Mouse (Mus musculus) embryo, embryonic 11 days (tissue): ENCODE data around the gene Tas2r118.

Experiments used
- DNase-seq: peaks from one replicate; pipeline ENCODE4 v3.0.0-alpha.2; 2015

The Tas2r118 gene

GRCm38 (mm10) chr6:23969960-23970359, at the start of gene Tas2r118:
Gene Tas2r118, minus strand, starts transcription at chr6:23970060.
- DNase-seq = no peak

GRCm38 (mm10) chr6:24018320-24018719, 48.5 kb upstream of the Tas2r118 start:
- DNase-seq = no peak

GRCm38 (mm10) chr6:23993276-23993675, 23.4 kb upstream of the Tas2r118 start:
- DNase-seq = no peak

- DNase-seq = peak; percentile 3
Observed at GRCm38 (mm10) chr6:23990687-23991387, 21.0 kb upstream of the Tas2r118 start.

GRCm38 (mm10) chr6:23986293-23986692, 16.4 kb upstream of the Tas2r118 start:
- DNase-seq = no peak

- DNase-seq = no peak
Observed at GRCm38 (mm10) chr6:23966980-23967379, 2.9 kb downstream of the Tas2r118 start.

GRCm38 (mm10) chr6:23965925-23966324, 3.9 kb downstream of the Tas2r118 start:
- DNase-seq = no peak

- no peak for DNase-seq
Observed at GRCm38 (mm10) chr6:23963741-23964140, 6.1 kb downstream of the Tas2r118 start.

- no peak for DNase-seq
Observed at GRCm38 (mm10) chr6:23940776-23941175, 29.1 kb downstream of the Tas2r118 start.

- DNase-seq = no peak
Observed at GRCm38 (mm10) chr6:23938575-23939488, 31.0 kb downstream of the Tas2r118 start.

GRCm38 (mm10) chr6:23936414-23936813, 33.4 kb downstream of the Tas2r118 start:
- DNase-seq = no peak

GRCm38 (mm10) chr6:23923806-23924205, 46.1 kb downstream of the Tas2r118 start:
- no peak for DNase-seq
